Mouse (Mus musculus): ENCODE results near the gene Tmem178b. TPM values are rescaled to one million over a fixed set of nuclear protein-coding genes. Genes with fewer than 3 reads are reported as not detected.

Gene Tmem178b
- polyA plus RNA-seq, 1 experiment, result 0.37 TPM

DNA sequence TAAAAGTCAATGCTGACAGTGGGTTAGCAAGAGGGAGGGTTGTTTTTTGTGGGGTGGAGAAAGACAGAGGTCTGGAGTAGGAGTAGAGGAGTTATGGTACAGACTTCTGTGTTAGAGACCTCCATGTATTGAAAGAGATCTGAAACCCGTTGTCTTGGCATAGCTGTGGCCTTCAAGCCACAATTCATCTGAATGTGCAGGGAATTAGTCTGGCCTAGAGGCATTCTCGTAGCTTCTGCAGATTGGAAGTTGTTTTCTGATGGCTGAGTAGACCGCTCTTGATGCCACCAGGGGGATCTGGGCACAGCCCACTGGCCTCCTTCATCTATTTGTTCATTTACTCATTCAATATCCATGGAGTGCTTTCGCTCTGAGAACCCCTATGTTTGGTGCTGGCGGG, 138.0 kb downstream of the Tmem178b start:
- TF ChIP-seq CTCF (IDR thresholded peaks at IDR 0.05; ENCODE audit: insufficient read depth, low read length), result no peak
- DNase-seq, result no peak
- H3K4me1 ChIP-seq (ENCODE audit: control insufficient read depth, insufficient read depth, low read length), result no peaks in the 10 kb centered on the region
- WGBS, result 83% methylated on average over 5 of the region's 5 CpGs
- no peak overlapping the region for H3K4me3 ChIP-seq (replicated peaks; ENCODE audit: extremely low read depth, low read depth, low read length)

DNA sequence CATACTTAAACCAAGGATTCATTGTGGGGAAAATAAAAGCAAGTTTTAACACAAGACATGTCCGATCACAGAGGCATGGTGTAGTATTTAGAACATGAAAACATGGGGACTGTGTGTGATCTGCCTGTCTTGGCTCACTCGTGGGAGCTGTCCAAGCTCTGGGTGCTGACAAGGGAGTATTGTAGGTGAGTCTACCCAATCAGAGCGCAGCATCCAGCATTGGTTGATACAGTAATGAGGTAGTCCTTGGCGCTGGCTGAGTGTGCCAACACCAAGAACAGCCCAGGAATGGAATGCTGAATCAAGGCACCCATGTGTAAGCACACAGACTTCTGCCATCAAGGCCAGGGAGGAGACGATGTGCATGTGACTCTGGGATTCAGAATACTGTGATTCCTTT, 138.5 kb downstream of the Tmem178b start:
- Histone ChIP-seq H3K4me3 (replicated peaks; ENCODE audit: extremely low read depth, low read depth, low read length) (no peak overlapping the region), H3K4me1 (ENCODE audit: control insufficient read depth, insufficient read depth, low read length) (no peaks in the 10 kb centered on the region)
- DNase-seq, result no peak
- 60% methylated on average over 5 of the region's 5 CpGs for WGBS
- TF ChIP-seq POLR2A (IDR thresholded peaks at IDR 0.05; ENCODE audit: borderline replicate concordance, extremely low read depth, low read depth, low read length) (no peak), CTCF (IDR thresholded peaks at IDR 0.05; ENCODE audit: insufficient read depth, low read length) (no peak)

DNA sequence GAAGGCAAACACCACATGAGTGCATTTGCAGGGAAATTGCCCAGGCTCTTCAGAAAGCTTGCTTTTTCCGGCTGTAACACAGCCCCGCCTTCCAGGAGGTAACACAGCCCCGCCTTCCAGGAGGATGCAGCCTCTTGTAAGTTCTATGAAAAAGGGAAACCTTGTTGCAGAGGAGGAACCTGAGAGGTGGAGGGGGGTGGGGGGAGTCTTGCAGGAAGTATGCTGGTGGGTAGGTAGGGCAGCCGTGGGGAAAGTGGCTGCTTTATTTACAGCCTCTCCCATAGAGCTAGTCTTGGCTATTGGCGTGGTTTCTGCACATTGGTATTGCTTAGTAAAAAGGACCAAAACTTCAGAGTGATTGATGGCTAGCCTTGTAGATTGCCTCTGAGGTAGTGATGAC, 140.3 kb downstream of the Tmem178b start:
- no peak for TF ChIP-seq POLR2A (IDR thresholded peaks at IDR 0.05; ENCODE audit: borderline replicate concordance, extremely low read depth, low read depth, low read length)
- TF ChIP-seq CTCF (IDR thresholded peaks at IDR 0.05; ENCODE audit: insufficient read depth, low read length), result no peak
- H3K4me1 ChIP-seq (ENCODE audit: control insufficient read depth, insufficient read depth, low read length), result no peaks in the 10 kb centered on the region
- WGBS, result 32% methylated on average over 5 of the region's 5 CpGs
- DNase-seq, result no peak
- no peak overlapping the region for H3K4me3 ChIP-seq (replicated peaks; ENCODE audit: extremely low read depth, low read depth, low read length)

DNA sequence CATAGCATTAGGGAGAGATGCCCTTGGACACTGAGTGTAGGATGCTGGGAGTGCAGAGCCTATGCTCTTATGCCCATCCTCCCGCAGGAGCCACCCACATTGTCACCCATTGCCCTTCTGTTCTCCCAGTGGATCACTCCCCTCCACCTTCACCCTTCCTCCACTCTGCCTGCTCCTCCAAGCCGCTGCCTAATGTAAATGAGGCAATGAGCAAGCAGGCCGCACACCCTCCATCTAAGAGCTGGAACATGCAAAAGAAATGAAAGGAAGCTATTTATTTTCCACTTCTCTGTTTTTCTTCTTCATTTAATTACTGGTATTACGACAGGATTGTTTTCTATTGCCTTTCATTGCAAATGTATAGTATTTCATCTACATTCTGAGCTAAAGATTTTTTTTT, 142.1 kb downstream of the Tmem178b start:
- DNase-seq, result no peak
- TF ChIP-seq CTCF (IDR thresholded peaks at IDR 0.05; ENCODE audit: insufficient read depth, low read length) (no peak), POLR2A (IDR thresholded peaks at IDR 0.05; ENCODE audit: borderline replicate concordance, extremely low read depth, low read depth, low read length) (no peak)
- WGBS, result 68% methylated on average over 4 of the region's 4 CpGs

DNA sequence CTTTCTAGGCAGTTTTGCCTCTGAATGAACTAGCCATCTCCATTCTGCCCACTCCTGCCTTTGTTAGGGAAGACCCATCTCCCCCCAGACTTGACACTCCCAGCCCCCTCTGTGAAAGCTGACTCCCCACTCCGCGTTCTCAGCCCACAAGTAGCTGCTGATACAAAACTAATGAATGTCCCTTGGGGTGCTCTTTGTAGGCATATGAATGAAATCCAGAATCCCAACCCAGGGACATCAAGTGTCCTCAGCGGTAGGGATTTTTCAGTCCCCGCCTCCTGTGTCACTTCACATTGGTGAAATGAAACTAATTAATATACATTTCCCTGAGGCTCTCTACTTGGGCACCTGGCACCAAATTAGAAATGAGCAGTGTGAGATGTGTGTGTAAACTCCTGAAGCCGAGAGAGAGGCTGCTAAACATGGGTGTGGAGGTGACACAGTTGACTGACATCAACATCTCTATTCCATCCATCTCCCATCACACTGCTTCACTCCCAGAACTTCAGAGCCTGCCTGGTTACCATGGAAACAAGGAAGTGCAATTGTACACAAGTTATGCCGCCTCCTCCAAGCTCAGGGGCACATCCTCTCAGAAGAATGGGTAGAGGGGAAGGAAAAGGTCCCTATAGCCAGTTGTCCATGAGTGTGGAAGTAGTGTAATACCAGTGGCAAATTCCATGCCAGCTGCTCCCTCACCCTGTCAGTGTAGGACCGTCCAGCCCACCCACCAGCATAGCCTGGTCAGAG, 142.8 kb downstream of the Tmem178b start:
- 49% methylated on average over 7 of the region's 7 CpGs for WGBS
- TF ChIP-seq CTCF (IDR thresholded peaks at IDR 0.05; ENCODE audit: insufficient read depth, low read length) (no peak), POLR2A (IDR thresholded peaks at IDR 0.05; ENCODE audit: borderline replicate concordance, extremely low read depth, low read depth, low read length) (no peak)
- H3K4me1 ChIP-seq (ENCODE audit: control insufficient read depth, insufficient read depth, low read length), result no peaks in the 10 kb centered on the region
- no peak overlapping the region for H3K4me3 ChIP-seq (replicated peaks; ENCODE audit: extremely low read depth, low read depth, low read length)
- DNase-seq, result no peak

More for the DNA sequence above, 142.1 kb downstream of the Tmem178b start:
- no peaks in the 10 kb centered on the region for H3K4me1 ChIP-seq (ENCODE audit: control insufficient read depth, insufficient read depth, low read length)
- H3K4me3 ChIP-seq (replicated peaks; ENCODE audit: extremely low read depth, low read depth, low read length), result no peak overlapping the region

DNA sequence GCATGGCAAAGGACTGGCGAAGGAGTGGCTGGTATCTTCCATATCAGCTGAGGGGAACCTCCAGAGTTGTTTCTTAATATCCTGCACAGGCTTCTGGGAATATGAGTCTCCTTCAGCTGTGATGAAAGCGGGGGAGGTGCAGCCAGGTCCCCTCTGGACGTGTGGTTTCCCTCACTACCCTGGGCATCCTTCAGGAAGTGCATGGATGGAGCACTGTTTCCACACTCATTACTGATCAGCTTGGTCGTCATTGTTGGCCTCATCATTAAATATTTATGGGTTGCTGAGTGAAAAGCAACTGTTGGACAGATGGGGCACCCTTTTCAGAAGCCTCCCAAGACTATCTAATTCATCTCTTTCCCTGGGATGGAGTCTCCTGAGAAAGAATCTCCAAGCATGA, 146.3 kb downstream of the Tmem178b start:
- TF ChIP-seq CTCF (IDR thresholded peaks at IDR 0.05; ENCODE audit: insufficient read depth, low read length) (no peak), POLR2A (IDR thresholded peaks at IDR 0.05; ENCODE audit: borderline replicate concordance, extremely low read depth, low read depth, low read length) (no peak)
- 38% methylated on average over 4 of the region's 4 CpGs for WGBS
- Histone ChIP-seq H3K4me3 (replicated peaks; ENCODE audit: extremely low read depth, low read depth, low read length) (no peak overlapping the region), H3K4me1 (ENCODE audit: control insufficient read depth, insufficient read depth, low read length) (no peaks in the 10 kb centered on the region)
- no peak for DNase-seq

DNA sequence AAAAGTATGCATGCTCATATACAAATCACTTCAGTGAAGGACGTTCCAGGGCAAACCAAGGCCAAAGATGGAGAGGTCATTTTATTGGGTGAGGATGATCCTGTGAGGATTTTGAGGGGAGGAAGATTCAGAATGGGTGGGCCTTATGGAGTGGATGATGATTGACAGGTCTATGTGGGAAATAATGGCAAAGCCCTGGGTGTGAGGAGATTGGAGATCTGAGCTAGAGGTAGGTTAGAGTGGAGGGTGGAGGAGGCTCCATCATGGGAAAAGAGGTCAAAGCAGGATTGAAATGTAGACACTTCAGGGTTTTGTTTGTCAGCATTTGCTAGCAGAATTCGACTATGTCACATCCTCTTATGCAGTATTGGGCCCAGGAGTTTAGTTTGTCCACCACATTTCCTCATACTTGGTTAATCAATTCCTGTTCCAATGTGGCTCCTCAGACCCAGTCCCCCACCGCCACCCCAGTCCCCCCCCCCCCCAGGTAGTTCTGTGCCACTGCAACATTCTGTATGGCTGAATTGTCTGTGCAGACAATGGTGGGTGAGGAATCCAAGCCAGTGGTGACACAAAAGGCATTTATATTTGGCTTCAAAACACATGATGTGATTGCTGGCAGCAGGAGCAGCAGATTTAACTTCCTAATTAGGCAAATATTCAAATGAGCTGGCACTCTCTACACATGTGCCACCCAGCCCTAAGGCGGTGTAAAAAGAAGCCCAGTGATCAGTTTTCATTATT, 150.7 kb downstream of the Tmem178b start:
- H3K4me1 ChIP-seq (ENCODE audit: control insufficient read depth, insufficient read depth, low read length), result no peaks in the 10 kb centered on the region
- DNase-seq, result no peak
- WGBS, result 78% methylated on average over 4 of the region's 4 CpGs
- no peak overlapping the region for H3K4me3 ChIP-seq (replicated peaks; ENCODE audit: extremely low read depth, low read depth, low read length)
- TF ChIP-seq POLR2A (IDR thresholded peaks at IDR 0.05; ENCODE audit: borderline replicate concordance, extremely low read depth, low read depth, low read length), result no peak
- TF ChIP-seq CTCF (IDR thresholded peaks at IDR 0.05; ENCODE audit: insufficient read depth, low read length), result no peak

DNA sequence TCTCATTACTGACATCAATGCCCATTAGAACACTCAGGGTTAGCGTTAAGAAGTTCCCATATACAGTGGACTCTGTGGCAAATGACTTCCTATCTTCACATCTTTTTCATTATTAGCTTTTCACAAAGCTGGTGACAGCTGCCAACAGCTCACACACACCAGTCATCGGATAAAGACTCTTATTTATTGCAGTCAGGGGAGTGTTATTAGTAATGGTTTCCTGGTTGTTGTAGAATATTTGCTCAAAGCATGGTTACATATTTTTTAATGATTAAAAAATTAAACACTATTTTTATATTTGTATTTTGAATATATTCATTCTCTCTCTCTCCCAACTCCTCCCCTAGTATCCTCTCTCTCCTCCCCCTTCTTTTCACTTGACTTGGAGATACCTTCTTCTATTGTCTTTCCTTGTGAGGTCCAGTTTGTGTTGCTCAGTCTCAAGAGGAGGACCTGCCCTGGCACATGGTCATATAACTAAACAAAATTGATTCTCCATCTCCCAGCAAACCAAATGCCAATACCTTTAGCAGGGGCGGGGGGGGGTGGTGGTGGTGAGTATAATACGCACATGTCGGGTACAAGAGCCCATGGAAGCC, 151.4 kb downstream of the Tmem178b start:
- no peak overlapping the region for H3K4me3 ChIP-seq (replicated peaks; ENCODE audit: extremely low read depth, low read depth, low read length)
- no peak for DNase-seq
- H3K4me1 ChIP-seq (ENCODE audit: control insufficient read depth, insufficient read depth, low read length), result no peaks in the 10 kb centered on the region
- TF ChIP-seq CTCF (IDR thresholded peaks at IDR 0.05; ENCODE audit: insufficient read depth, low read length) (no peak), POLR2A (IDR thresholded peaks at IDR 0.05; ENCODE audit: borderline replicate concordance, extremely low read depth, low read depth, low read length) (no peak)
- 77% methylated on average over 5 of the region's 5 CpGs for WGBS

DNA sequence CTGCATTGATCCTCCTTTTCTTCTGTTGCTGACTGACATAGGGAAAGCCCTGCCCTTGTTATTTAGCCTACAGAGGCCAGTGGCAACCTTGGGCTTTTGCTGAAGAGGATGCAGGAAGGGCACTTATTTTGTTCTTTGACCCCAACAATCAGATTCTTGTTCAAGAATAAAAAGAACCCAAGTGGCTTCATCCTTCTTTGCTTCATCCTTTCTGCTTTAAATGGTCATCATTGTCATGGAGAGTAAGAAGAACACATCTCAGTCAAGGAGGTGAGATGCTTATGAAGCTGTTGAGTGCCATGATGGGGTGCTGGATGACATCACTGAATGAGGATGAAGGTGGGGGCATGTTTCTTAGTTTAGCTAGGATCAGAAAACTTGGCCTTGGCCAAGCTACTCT, 159.8 kb downstream of the Tmem178b start:
- TF ChIP-seq POLR2A (IDR thresholded peaks at IDR 0.05; ENCODE audit: borderline replicate concordance, extremely low read depth, low read depth, low read length) (no peak), CTCF (IDR thresholded peaks at IDR 0.05; ENCODE audit: insufficient read depth, low read length) (no peak)
- no peak for DNase-seq
- Histone ChIP-seq H3K4me1 (ENCODE audit: control insufficient read depth, insufficient read depth, low read length) (no peaks in the 10 kb centered on the region), H3K4me3 (replicated peaks; ENCODE audit: extremely low read depth, low read depth, low read length) (no peak overlapping the region)
